Mouse (Mus musculus) limb, embryonic 11.5 days (tissue): Measurements from ENCODE around the gene Chrdl2. TPM values are rescaled to one million over a fixed set of nuclear protein-coding genes. Genes with fewer than 3 reads are reported as not detected.
A peak's percentile ranks its signal among the peaks of the same experiment; 100 is the strongest.

Experiments used
- ATAC-seq: fragments of 200-750 bp; cut with Nextera tagmentation; 2 replicates; pipeline ENCODE4 v1.8.0; 2017; ENCODE audit warnings: low read depth; ENCODE audit not compliant: insufficient number of reproducible peaks, low FRiP score, low TSS enrichment
- DNase-seq: peaks from one replicate; pipeline ENCODE4 v3.0.0-alpha.2; 2015; ENCODE audit warnings: low spot score
- H3K27ac ChIP-seq: fragments of 300-500 bp; sonication (generic); replicated peaks from 2 replicates; pipeline ENCODE4 v1.5.1; 2014; ENCODE audit warnings: low read depth, mild to moderate bottlenecking, low read length
- H3K27me3 ChIP-seq: fragments of 300-500 bp; sonication (generic); 2 replicates; pipeline ENCODE4 v1.6.1; 2014; ENCODE audit warnings: mild to moderate bottlenecking, low read length, mixed read lengths; ENCODE audit not compliant: control insufficient read depth, insufficient read depth
- H3K36me3 ChIP-seq: fragments of 300-500 bp; sonication (generic); 2 replicates; pipeline ENCODE4 v1.6.1; 2014; ENCODE audit warnings: mild to moderate bottlenecking, low read length, moderate library complexity, mixed read lengths; ENCODE audit not compliant: control insufficient read depth, insufficient read depth
- H3K4me1 ChIP-seq: fragments of 300-500 bp; sonication (generic); 2 replicates; pipeline ENCODE4 v1.6.1; 2014; ENCODE audit warnings: low read length, mixed read lengths; ENCODE audit not compliant: control insufficient read depth, insufficient read depth
- H3K4me2 ChIP-seq: fragments of 300-500 bp; sonication (generic); 2 replicates; pipeline ENCODE4 v1.6.1; 2014; ENCODE audit warnings: low read depth, mild to moderate bottlenecking, moderate library complexity; ENCODE audit not compliant: severe bottlenecking
- H3K4me3 ChIP-seq: fragments of 300-500 bp; sonication (generic); 2 replicates; pipeline ENCODE4 v1.5.1; 2014; ENCODE audit warnings: low read depth, low read length
- H3K9ac ChIP-seq: fragments of 300-500 bp; sonication (generic); 2 replicates; pipeline ENCODE4 v1.6.1; 2014; ENCODE audit warnings: mild to moderate bottlenecking, low read length
- H3K9me3 ChIP-seq: fragments of 300-500 bp; sonication (generic); 2 replicates; pipeline ENCODE4 v1.6.1; 2016; ENCODE audit warnings: low read length; ENCODE audit not compliant: control insufficient read depth
- WGBS: fragments of 180-500 bp; shearing (Covaris S2); extraction: QIAGEN DNeasy Blood & Tissue Kit; methylation state at CpG from one replicate; pipeline ENCODE4 v1.1.7; 2014; 5-methylcytosine and 5-hydroxymethylcytosine counted together
- polyA plus RNA-seq: library from polyadenylated mRNA; unstranded; fragments of >200 nt; fragmentation: Nextera tagmentation; extraction: Ambion mirVana; gene quantifications from 2 replicates; pipeline ENCODE4 v1.2.1, GENCODE M21; 2014

Chrdl2 gene
- polyA plus RNA-seq, 1 experiment from 2014 or later, result 1.2 TPM

- DNase-seq, result no peak
- 0 out of 2 replicates have a peak, but pooled peaks cover 3% of the 10 kb centered on the region for H3K4me1 ChIP-seq
- H3K4me3 ChIP-seq, result no peak overlapping the region
- no peak for ATAC-seq
- no peak overlapping the region for H3K9ac ChIP-seq
- H3K4me2 ChIP-seq, result no peak overlapping the region
- no peaks in the 10 kb centered on the region for H3K9me3 ChIP-seq
- 13% methylated on average over 6 of the region's 6 CpGs for WGBS
- no peak overlapping the region for H3K27ac ChIP-seq
- no peaks in the 10 kb centered on the region for H3K36me3 ChIP-seq
- H3K27me3 ChIP-seq, result peaks cover 9% of the 10 kb centered on the region
These were observed 6.5 kb downstream of the Chrdl2 start for GRCm38 (mm10) chr7:100012515-100012914.

DNA sequence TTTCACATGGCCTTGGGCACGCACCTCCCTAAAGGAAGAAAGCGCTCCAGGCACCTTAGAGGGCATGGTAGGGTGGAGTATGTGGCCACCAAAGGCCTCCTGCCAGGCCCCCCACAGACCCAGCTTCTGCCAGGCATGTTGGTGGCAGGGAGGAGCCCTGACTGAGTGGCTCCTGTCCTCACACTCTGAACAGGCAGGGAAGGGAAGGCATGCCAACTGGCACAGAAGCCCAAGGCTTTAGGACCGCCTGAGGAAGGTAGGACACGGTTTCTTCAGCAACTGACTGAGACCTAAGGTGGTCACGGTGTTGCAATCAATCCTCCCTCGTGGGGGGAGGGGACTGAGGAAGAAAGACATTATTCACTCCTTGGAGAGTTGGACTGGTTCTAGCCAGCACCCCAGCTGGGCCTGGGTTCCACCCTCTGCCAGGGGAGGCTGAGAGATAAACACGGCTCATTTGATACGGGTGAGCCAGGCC lies 8.2 kb downstream of the Chrdl2 start:
- 67% methylated on average over 8 of the region's 8 CpGs for WGBS
- Histone ChIP-seq H3K27ac (no peak overlapping the region), H3K27me3 (no peaks in the 10 kb centered on the region), H3K9me3 (no peaks in the 10 kb centered on the region), H3K36me3 (no peaks in the 10 kb centered on the region), H3K4me1 (0 out of 2 replicates have a peak, but pooled peaks cover 3% of the 10 kb centered on the region), H3K4me2 (no peak overlapping the region), H3K9ac (no peak overlapping the region), H3K4me3 (no peak overlapping the region)
- ATAC-seq, result no peak
- no peak for DNase-seq

DNA sequence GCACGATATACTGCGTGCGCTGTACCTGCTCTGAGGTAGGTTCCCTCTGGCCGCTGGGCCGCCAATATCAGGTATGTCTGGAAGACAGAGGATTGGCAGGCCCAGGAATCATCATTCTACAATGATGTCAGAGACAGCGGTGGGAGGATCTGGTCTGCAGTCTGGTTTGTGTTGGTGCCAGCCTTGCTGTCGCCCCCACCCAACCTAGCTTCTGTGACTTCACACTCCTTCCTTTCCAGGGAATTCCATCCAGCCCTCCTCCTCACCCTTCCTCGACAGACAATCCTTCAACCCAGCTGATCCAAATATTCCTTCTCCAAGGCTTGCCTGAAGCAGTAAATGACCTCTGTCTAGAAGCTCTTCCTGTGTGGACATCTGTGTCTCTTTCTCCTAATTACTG lies 11.1 kb downstream of the Chrdl2 start:
- Histone ChIP-seq H3K27ac (no peak overlapping the region), H3K4me1 (no peaks in the 10 kb centered on the region), H3K9ac (no peak overlapping the region), H3K27me3 (no peaks in the 10 kb centered on the region), H3K4me2 (no peak overlapping the region), H3K4me3 (no peak overlapping the region), H3K36me3 (no peaks in the 10 kb centered on the region), H3K9me3 (no peaks in the 10 kb centered on the region)
- ATAC-seq (no peak), DNase-seq (no peak)
- WGBS, result 92% methylated on average over 8 of the region's 8 CpGs

DNA sequence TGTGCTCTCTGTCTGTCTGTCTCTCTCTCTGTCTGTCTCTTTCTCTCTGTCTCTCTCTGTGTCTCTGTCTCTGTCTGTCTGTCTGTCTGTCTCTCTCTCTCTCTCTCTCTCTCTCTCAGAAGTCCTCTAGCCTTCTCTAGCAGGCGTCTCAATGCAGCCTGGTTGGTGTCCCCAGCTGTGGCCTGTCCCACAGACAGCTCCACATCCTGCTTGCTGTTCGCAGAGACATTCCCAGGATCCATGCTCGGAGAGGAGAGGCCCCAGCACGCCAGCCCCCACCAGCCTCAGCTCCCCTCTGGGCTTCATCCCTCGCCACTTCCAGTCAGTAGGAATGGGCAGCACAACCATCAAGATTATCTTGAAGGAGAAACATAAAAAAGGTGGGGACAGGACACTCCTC lies 21.4 kb downstream of the Chrdl2 start:
- no peak overlapping the region for H3K9ac ChIP-seq
- H3K4me1 ChIP-seq, result no peaks in the 10 kb centered on the region
- no peak for DNase-seq
- 64% methylated on average over 5 of the region's 5 CpGs for WGBS
- H3K9me3 ChIP-seq, result no peaks in the 10 kb centered on the region
- no peak overlapping the region for H3K27ac ChIP-seq
- no peaks in the 10 kb centered on the region for H3K36me3 ChIP-seq
- H3K27me3 ChIP-seq, result no peaks in the 10 kb centered on the region
- ATAC-seq, result no peak
- H3K4me3 ChIP-seq, result no peak overlapping the region
- no peak overlapping the region for H3K4me2 ChIP-seq

DNA sequence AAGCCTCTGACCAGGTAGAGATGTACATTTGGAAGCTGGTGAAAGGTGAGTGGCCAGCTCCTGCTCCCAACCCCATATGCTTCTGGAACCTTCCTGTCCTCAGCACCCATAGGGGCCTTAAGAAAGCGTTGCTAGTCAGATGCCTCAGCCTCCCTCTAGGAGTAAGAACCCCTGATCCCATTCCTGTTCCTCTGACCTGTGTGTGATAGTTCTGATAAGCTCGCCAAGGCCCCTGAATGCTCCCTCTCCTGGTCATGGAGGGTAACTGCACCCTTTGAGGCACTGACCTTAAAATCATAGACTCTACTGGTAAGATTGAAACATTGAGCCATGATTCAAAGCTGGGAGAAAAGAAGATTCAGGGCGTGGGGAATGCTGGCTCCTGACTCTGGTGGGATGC lies 23.3 kb downstream of the Chrdl2 start:
- no peaks in the 10 kb centered on the region for H3K4me1 ChIP-seq
- DNase-seq, result peak; percentile 39
- no peak overlapping the region for H3K4me2 ChIP-seq
- no peak overlapping the region for H3K27ac ChIP-seq
- no peak overlapping the region for H3K9ac ChIP-seq
- H3K9me3 ChIP-seq, result no peaks in the 10 kb centered on the region
- H3K36me3 ChIP-seq, result no peaks in the 10 kb centered on the region
- ATAC-seq, result no peak
- no peak overlapping the region for H3K4me3 ChIP-seq
- WGBS, result 38% methylated on average over 3 of the region's 3 CpGs
- H3K27me3 ChIP-seq, result no peaks in the 10 kb centered on the region

DNA sequence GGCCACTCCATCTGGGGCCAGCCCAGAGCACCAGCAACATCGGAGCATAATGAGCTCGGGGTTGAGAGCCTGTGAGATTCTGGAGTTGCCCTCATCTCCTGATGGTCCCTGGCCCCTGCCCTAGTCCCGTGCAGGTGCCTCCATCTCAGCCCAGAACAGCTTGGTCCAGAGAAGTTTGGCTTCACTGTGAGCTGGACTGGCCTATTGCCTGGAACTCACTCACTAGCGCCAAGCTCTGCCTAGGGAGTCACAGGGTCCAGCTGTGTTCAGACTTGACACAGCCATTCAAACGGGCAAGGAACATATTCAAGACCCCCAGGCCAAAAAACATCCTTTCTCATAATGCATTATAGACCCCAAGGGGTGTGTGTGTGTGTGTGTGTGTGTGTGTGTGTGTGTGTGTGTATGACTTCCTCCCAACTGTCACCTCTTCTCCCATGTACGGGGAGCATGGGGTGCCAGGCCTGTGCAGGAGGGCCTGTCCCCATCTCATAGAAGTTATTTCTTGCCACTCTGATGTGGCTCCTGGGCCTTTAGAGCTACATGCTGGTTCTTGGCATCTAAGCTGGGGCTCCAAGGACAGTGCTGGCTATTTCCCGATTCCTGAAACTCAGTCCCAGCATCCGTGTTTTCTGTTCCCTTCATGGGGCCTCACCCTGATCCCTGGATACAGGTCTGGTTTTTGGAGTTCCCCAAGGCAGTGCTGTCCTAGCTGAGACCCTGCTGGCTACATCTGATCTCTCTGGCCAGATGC lies 25.2 kb downstream of the Chrdl2 start:
- 90% methylated on average over 8 of the region's 8 CpGs for WGBS
- no peak overlapping the region for H3K9ac ChIP-seq
- H3K27ac ChIP-seq, result no peak overlapping the region
- no peak overlapping the region for H3K4me2 ChIP-seq
- no peaks in the 10 kb centered on the region for H3K27me3 ChIP-seq
- H3K9me3 ChIP-seq, result no peaks in the 10 kb centered on the region
- ATAC-seq (no peak), DNase-seq (no peak)
- no peak overlapping the region for H3K4me3 ChIP-seq
- peaks cover 3% of the 10 kb centered on the region; the same call in 1 of the 2 replicates for H3K4me1 ChIP-seq
- no peaks in the 10 kb centered on the region for H3K36me3 ChIP-seq

DNA sequence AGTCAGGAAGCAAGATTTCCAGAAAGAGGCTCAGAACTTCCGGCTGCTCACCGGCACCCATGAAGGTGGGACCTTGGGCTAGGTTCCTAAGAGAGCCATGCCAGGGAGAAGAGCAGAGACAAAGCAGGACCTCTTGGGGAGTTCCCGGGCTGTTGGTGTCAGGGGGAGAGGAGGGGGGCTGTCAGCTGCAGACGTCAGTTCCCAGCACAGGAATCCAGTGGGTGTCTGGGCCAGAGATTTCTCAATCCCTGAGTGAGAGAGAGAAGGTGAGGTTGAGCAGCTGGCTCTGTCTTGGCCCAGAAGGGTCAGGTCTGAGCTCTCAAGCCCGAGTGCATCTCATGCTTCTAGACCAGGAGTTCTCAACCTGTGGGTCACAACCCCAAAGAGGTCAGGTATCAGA lies 27.7 kb downstream of the Chrdl2 start:
- ATAC-seq, result no peak
- DNase-seq, result no peak
- no peaks in the 10 kb centered on the region for H3K27me3 ChIP-seq
- H3K27ac ChIP-seq, result no peak overlapping the region
- peaks cover 3% of the 10 kb centered on the region; the same call in 1 of the 2 replicates for H3K4me1 ChIP-seq
- H3K9ac ChIP-seq, result no peak overlapping the region
- no peaks in the 10 kb centered on the region for H3K36me3 ChIP-seq
- H3K4me3 ChIP-seq, result no peak overlapping the region
- no peaks in the 10 kb centered on the region for H3K9me3 ChIP-seq
- 66% methylated on average over 5 of the region's 5 CpGs for whole genome bisulfite sequencing
- no peak overlapping the region for H3K4me2 ChIP-seq

- Histone ChIP-seq H3K27me3 (no peaks in the 10 kb centered on the region), H3K36me3 (no peaks in the 10 kb centered on the region), H3K4me3 (no peak overlapping the region), H3K9ac (no peak overlapping the region), H3K4me2 (no peak overlapping the region), H3K4me1 (peaks cover 3% of the 10 kb centered on the region; the same call in 1 of the 2 replicates), H3K9me3 (no peaks in the 10 kb centered on the region), H3K27ac (0 out of 2 replicates have a peak overlapping the region, but pooled peaks have one; percentile 3)
- ATAC-seq, result no peak
- DNase-seq, result no peak
- WGBS, result 79% methylated on average over 11 of the region's 11 CpGs
These were observed 29.0 kb downstream of the Chrdl2 start for GRCm38 (mm10) chr7:100034815-100035463.
